Mouse (Mus musculus): Measurements from ENCODE around the gene Ccdc144b.

Ccdc144b gene

DNA sequence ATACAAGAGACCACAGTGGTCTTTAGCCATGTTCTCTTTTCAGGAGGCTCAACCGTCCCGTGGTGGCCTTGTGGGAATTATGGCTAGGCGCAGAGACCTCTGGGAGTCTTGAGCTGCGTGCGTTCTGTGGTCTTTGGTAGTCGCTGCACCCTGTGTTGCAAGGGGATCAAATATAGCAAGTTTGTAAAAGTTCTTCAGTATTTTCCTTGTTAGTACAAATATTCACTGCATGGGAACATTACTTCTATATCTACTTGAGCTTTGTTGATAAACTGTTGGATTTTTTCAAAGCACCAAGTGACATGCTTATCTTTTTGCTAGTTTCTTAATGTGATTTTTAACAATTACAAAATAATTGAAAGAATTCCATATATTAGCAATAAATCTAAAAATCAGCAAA is at the start of gene Ccdc144b:
Gene Ccdc144b (minus strand): TSS at position 101 of the 400 bp plus-strand sequence.
- in situ Hi-C loops (cut with MseI, MboI), result loop anchor here in 1 of 2 experiments (10.0 kb wide), 1 partner anchor 79 kb away; no protein-coding TSS in a partner anchor

DNA sequence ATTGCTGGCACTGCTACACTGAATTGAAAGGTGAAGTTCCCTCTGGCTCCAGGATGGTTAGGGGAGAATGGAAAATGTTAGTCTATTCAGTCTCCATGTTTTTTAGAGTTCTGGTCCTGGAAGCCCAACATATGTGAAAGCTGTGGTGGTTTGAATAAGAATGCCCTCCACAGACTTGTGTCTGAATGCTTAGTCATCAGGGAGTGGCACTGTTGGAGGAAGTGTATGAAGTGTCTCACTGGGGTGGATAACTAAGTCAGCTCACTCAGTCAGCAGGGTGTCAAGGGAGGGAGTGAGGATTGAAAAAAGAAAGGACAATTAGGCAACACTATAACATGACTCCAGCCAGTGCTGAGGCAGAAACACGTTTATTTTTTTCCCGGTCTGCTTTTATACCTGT is 42.0 kb upstream of the Ccdc144b start:
- in situ Hi-C loops (cut with MseI, MboI), result no loop called here

DNA sequence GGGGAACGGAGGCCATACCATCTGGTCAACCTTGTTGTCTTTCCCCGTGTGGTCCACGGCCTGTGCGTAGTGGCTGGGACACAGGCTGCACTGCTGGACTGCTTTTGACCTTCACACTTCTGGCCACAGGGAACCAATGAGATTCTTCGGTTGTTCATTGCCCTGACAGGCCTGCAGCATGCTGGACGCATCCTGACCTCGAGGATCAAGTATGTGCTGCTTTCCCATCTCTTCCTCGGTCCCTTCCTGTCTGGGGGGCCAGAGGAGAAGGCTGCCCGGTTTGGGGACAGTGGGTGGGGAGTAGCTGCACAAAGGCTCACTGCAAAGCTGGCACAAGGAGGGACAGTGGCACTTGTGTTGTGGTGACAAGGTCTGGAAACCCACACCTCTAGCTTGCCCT is 34.2 kb upstream of the Ccdc144b start:
- in situ Hi-C loops (cut with MseI, MboI), result no loop called here

DNA sequence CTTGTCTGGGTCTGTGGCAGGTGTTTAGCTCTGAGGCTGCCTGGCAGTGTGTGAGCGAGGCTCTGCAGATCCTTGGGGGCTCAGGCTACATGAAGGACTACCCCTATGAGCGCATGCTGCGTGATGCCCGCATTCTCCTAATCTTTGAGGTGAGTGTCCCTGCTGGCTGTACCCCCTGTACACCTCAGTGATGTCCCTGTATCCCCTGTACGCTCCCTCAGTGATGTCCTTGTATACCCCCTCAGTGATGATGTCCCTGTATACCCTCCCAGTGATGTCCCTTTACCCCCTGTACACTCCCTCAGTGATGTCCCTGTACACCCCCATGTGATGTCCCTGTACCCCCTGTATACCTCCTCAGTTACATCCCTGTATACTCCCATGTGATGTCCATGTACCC is 32.0 kb upstream of the Ccdc144b start:
- in situ Hi-C loops (cut with MseI, MboI), result no loop called here

DNA sequence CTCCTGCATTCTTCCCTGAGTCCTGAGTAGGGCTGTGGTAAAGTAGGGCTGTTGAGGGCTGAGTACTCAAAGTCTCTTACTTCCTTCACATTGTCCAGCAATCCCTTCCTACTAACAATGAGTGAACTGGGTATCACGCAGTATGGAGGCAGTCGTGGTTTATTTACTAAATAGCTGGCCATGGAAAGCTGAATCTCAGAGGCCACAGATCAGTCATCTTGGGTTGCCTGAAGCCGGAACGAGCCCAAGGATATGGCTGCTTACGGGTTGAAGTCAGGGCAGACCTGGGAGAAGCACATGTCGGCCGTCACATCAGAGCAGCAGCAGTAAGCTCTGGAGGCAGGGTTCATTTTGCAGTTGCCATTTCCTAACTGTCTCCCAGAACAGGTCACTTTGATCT is 30.0 kb upstream of the Ccdc144b start:
- in situ Hi-C loops (cut with MseI, MboI), result no loop called here

DNA sequence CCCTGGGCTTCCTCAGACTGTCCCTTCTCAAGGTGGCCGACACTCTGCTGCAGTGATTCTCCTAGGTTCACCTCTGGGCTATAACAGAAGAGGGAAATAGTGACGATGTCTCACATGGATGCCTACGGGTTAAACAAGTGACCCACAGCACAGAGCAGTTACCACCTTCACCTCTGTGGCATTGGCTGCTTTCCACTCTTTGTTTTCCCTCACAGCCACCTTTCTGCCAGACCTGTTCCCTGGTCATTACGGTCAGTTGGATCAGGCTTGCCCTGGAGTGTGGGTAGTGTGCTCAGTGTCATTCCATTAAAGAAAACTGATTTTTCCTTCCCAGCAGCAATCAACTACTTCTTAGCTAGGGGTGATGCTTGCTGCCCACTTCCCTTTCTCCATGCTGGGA is 29.5 kb upstream of the Ccdc144b start:
- in situ Hi-C loops (cut with MseI, MboI), result no loop called here

DNA sequence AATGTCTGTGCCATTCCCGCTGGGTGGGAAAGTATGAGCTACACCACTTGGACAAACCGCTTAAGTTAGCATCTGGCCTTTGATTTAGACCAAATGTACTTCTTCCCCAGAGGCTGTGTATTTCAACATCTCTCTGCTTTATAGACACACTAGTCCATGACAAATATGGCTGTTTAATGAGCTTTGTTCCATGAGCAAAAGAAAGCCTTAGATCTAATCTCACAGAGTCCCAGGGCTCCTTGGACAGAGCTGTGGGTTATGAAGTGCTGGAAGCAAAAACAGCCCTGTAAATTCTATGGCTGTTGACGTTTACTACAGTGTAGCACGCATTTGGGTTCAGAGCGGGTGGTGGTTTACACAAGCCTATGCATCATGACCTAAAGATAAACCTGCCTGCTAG is 27.4 kb upstream of the Ccdc144b start:
- in situ Hi-C loops (cut with MseI, MboI), result no loop called here

DNA sequence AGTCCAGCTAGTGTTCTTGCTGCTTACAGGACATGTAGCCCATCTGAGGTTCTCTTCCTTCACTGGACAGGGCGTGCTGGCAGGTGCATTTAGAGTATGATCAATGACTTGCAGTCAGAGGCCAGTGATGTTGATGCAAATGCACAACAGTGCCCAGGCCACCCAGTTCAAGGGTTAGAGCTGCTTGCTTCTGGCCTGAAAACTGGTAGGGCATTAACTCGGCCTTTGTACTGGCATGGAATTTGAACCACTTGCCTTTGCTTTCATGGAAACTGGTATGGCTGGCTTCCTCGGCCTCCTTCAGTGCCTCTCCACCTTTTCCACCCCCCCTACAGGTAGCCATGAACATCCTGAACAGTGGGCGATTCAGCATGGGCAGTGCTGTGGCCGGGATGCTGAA is 26.5 kb upstream of the Ccdc144b start:
- in situ Hi-C loops (cut with MseI, MboI), result no loop called here

DNA sequence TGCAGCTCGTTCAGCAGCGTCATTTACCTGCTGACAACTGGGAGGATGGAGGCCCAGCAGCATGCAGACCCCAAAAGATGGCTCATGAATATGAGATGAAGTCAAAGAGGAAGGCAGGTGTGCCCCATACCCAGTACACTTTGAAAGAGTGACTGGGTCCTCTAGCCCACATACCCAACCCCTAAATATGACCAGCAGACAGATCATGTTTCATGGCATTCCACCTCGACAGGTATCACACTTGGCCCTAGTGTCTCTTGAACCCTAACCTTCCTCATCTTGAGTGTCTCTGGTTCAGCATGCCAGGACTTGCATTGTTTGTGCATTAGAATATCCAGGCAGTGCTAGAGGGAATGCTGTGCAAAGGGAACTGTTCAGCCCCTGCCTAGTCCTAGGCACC is 24.0 kb upstream of the Ccdc144b start:
- in situ Hi-C loops (cut with MseI, MboI), result no loop called here

DNA sequence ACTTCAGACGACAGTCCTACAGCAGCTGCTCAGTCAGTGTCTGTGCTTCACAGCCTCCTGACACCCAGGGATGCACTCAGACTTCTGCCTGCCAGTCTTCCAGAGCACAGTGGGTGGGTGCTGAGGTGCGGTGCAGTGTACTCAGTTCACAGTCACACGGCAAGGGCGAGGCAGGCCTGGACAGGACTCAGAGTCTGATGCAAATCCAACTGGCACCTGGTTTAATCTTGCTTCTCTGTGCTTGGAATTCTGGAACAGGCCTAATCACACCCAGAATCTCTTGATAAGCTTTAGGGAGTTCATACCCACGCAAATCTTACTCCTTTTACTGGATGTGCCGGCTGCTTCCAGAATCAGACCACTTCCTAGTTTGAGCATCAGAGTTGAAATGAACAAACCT is 22.1 kb upstream of the Ccdc144b start:
- in situ Hi-C loops (cut with MseI, MboI), result no loop called here

DNA sequence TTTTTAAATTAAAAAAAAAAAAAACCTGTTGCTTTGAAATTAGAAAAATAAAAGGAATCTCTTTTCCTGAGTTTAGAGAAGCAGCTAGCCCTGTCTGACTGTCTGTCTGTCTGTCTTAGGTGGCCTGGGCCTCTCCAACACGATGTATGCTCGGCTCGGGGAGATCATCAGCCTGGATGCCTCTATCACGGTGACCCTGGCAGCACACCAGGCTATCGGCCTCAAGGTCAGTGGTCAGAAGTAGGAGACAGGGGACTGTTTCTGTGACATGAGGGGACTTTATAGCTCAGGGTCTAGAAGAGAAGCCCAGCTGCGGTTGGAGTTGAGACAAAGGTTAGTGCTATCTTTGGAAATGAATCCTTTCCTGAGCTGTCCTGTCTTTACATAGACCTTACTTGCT is 20.9 kb upstream of the Ccdc144b start:
- in situ Hi-C loops (cut with MseI, MboI), result no loop called here

DNA sequence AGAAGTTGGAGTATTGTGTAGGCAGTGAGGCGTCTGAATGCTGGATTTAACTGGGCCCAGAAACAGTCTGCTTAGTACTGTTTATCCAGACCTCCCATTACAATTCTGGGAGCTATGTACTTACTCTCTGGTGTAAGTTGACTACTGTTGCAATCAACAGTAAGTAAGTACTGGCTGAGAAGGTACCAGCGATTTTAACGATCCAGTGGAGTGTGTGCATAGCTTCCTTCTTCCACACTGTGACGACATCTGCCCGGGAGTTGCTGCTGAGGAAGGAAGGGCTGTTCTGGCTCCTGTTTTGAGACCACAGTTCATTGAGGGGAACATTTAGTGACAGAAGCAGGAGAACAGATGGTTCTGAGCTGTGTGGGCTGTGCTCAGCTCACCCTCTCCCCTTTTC is 17.7 kb upstream of the Ccdc144b start:
- in situ Hi-C loops (cut with MseI, MboI), result no loop called here

DNA sequence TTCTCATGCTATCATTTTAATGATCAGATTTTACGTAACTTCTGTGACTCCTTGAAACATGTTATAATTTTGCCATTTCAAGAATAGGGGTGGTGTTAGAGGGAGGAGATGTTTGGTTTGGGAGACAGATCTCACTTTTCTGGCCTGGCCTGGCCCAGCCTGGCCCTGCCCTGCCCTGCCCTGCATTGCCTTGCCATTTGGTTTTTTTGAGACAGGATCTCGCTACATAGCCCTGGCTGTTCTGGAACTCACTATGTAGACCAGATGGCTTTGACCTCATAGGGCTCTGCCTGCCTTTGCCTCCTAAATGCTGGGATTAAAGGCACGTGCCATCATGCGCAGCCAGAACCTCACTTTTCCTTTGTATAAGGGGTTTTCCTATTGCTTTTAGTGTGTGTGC is 17.1 kb upstream of the Ccdc144b start:
- in situ Hi-C loops (cut with MseI, MboI), result no loop called here

DNA sequence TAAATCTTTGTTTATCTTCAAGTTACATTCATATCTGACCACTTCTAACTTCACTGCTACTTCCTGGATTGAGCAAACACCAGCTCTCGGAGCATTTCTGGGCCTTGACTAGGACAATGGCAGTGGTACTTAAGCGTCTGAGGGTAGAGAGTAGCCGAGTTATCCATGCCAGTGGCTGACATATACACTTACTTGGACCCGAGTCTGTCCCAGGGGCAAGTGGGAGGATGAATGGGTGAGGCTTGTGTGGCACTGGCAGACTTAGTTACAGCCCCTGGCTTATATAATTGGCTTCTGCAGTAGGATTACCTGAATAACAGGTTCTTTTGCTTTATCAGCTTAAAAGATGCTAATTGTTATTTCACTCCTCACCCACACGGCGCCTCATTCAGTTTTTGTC is 14.4 kb upstream of the Ccdc144b start:
- in situ Hi-C loops (cut with MseI, MboI), result loop anchor here in 1 of 2 experiments (10.0 kb wide), 1 partner anchor 93 kb away; no protein-coding TSS in a partner anchor

DNA sequence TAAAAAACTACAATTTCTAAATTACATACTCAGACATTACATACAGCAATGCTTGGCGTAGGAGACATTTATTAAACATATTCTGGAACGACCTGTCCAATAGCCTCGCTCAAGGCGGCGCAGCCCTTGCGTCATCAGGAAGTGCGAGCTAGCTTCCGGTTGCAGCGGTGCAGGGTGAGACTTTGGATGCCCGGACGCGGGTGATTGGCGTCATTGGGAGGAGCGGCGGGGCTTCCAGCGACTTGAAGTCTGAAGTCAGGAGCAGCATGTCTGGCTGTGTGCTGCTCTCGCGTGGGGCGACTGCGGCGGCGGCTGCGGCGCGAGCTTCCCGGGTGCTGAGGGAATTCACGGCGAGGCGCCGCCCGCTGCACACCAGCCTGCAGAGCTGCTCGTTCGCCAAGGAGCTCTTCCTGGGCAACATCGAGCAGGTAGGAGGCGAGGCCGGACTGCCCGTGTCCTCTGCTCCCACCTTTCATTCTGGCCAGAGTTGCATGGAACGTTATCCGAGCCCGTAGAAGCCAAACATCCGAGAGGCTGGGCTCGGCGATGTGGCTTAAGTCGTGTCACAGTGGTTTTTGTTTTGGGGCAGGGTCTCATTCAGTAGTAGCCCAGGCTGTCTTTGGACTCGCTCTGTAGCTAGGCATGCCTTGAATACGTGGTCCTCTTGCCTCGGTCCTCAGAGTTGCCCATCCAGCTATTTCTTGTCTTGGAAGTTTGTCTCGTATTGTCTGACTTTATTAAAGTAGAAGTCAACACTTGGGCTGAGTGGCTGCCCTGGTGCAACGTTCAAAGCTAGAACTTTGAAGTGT is 12.7 kb upstream of the Ccdc144b start, which contains the start of gene Acad9:
Gene Acad9 (plus strand): TSS at position 137 of the 809 bp plus-strand sequence.
- in situ Hi-C loops (cut with MseI, MboI), result loop anchor here in 1 of 2 experiments (10.0 kb wide), 1 partner anchor 91 kb away; no protein-coding TSS in a partner anchor

DNA sequence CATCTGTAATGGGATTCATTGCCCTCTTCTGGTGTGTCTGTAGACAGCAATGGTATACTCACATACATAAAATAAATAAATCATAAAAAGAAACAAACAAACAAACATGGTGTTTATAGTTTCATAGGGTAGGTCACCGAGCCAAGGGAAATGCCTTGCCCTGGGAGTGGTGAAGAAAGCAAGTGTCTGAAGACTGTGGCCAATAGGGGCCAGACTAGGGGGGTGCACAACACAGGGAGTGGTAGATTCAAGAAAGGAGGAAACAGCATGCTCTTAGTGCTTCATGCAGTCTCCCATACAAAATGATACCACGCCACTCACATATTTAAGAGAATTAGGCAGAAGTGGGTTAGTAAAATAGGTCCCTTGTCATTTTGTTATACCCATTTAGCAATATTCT is 11.8 kb upstream of the Ccdc144b start:
- in situ Hi-C loops (cut with MseI, MboI), result loop anchor here in 1 of 2 experiments (10.0 kb wide), 1 partner anchor 90 kb away; no protein-coding TSS in a partner anchor

DNA sequence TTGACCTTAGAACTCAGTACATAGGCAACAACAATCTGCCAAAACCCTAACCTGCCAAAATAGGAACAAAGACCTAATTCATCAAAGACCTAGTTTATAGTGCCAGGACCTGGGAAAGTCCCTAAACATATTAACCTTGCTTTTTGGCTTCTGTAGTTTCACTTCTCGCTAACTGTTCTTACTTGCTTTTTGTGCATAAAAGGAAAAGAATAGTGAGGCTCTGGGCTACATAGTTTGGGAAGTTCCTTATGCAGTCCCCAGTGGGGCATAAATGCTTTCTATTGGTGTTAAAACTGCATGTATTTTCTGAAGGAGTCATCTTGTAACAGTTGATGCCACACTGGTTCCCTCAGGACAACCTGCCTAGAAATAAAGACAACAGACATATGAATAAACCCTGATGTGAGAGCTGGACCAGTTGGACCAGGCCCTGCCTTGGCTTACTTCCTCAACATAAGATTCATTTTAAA is 11.3 kb upstream of the Ccdc144b start:
- in situ Hi-C loops (cut with MseI, MboI), result loop anchor here in 1 of 2 experiments (10.0 kb wide), 1 partner anchor 90 kb away; no protein-coding TSS in a partner anchor

DNA sequence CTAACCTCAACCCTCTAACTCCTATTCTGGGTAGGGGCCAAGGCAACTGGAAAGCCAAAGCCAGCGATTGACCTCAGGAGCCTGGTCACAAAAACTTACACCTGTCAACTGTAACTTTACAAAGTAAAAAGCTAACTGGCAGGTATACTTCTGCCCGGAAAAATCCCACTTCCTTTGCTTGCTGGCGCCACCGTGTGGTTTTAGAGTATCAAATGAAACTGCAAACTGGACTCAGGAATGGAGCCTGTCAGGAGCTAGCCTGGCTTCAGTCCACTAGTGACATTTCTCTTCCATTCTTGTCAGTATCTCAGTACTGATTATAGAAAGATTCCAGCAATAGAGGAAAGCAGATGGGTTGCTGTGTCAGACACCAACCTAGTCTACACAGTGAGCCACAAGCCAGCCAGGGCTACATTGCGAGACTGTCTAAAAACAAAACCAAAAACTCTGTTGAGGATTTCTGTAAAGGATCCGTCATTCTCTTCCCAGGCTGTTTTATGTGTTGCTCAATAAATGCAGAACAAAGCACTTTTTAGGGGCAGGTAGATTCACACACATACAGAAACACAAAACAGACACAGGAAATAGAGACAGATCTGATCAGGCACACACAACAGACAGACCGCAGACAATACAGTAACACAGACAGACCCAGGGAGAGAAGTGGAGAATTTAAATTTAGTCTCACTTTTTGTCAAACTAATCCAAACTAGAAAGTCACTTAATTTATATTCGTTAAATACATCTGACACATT is 6.9 kb upstream of the Ccdc144b start:
- in situ Hi-C loops (cut with MseI, MboI), result loop anchor here in 1 of 2 experiments (10.0 kb wide), 1 partner anchor 85 kb away; no protein-coding TSS in a partner anchor

DNA sequence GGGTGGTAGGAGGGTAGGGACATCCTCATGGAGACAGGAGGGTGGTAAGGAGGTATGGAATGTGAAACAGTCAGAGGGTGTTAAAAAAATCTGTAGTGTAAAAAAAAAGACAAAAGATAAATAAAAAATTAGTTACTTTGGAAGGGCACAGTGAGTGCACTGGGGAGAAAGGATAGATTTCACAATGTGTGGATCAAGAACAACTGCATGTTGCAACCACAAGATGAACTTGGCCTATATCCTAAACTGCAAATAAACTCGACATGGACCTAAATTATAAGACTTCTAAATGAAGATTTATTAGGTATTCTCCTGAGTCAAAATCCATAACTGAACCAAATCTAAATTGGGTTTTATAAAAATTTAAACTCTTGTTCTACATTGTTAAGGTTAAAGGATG is 4.2 kb downstream of the Ccdc144b start:
- in situ Hi-C loops (cut with MseI, MboI), result no loop called here

DNA sequence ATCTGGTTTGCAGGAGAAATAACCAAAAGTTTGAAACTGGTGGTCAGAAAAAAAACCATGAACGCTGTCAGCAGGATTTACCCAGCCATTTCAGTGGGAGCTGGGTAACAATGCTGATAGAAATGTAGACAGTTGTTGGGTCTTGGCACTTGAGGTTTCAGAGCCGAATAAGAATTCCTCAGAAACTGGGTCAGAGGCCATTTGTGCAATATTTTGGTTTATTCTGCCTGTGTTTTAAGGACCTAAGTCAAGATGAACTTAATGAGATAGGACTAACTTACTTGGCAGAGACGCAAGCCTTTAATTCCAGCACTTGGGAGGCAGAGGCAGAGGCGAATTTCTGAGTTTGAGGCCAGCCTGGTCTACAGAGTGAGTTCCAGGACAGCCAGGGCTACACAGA is 8.3 kb downstream of the Ccdc144b start:
- in situ Hi-C loops (cut with MseI, MboI), result no loop called here

DNA sequence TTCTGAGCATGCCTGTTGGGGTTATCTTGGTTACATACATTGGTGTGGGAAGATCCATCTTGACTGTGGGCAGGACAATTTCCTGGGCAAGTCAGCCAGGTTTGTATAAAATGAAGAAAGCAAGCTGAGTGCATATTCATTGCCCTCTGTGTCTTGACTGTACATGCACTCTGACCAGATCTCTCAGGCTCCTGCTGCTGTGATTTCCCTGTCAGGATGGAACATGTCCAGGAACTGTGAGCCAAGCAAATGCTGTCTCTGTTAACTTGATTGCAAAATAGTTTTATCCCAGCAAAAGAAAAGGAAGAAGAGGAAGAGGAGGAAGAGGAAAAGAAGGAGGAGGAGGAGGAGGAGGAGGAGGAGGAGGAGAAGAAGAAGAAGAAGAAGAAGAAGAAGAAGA is 8.8 kb downstream of the Ccdc144b start:
- in situ Hi-C loops (cut with MseI, MboI), result no loop called here

DNA sequence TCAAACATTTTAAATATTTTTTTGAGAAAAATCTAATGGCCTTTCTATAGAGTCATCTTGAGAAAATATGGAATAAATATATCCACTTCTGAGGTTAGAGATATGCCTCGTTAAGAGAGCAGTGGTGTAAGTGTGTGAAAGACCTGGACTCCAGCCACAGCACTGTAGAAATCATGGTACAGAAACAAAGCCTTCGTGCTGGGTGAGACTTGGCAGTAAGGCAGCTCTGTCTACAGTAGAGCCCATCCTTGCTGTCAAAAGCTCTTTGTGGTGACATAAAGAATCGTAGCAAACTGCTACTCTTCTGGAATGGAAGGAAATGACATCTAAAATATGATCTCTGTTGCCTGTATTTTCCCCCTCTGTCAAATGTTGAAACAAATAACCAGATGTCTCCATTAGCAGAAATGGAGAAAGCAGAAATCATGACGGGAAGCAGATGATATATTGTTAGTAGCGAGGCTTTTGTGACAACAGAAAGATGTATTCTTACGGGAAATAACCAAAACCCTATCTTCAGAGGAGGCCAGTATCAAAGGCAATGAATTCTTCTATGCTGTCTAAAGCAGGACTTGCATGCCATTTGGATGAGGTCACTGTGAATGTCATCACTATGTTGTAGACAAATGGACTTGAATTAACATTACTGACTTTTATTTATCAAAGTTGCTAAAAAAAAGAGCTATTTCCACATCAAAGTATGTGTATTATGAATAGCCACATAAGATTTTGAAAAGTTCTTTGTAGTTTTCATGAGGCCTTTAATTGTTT is 21.4 kb downstream of the Ccdc144b start:
- in situ Hi-C loops (cut with MseI, MboI), result no loop called here
